Mouse (Mus musculus) liver, embryonic 14.5 days (tissue): Measurements from ENCODE around the gene Popdc2.

Experiments
- CTCF ChIP-seq: IDR thresholded peaks from 2 replicates; pipeline ENCODE4 v1.5.1; 2016; ENCODE audit warnings: antibody characterized with exemption, low read depth, control low read depth
- EP300 ChIP-seq: IDR thresholded peaks from 2 replicates; pipeline ENCODE4 v1.6.1; 2016; ENCODE audit warnings: antibody characterized with exemption, low read depth

DNA sequence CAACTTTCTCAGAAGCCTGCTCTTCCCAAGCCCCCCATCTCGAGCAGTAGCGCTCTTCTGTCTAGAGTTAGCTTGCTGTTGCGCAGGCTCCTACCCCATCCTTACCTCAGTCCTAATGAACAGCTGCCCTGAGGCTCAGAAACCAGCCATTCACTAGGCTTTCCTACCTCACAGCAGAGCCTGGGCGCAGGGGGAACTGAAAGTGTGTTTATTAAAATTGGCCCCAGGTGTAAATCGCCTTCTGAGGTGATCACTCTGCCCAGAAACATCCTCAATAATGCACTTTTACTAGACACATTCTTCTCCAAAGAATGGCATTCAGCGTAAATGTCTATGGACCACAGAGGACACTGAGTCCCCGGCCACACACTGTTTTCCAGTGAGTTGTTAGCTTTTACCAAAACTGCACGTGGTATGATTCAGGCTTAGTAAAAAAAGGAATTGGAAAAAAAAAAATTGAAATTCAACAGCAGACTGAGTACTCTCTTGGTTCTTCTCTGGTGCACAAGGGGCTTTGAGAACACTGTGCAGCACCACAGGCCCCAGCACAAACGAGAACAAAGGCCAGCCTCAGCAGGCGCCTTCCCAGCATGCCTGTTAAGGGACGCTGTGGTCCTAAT, 35.1 kb upstream of the Popdc2 start:
- TF ChIP-seq CTCF (no peak), EP300 (no peak)
